Mouse (Mus musculus): ENCODE results near the gene Cct2.
A peak's percentile ranks its signal among the peaks of the same experiment; 100 is the strongest.

The Cct2 gene

GRCm38 (mm10) chr10:117063254-117064021 lies at the start of gene Cct2:
Gene Cct2 (minus strand): TSS chr10:117063814.
- peak; percentile 95 for DNase-seq (ENCODE audit: low read depth, low spot score)

- no peak for DNase-seq (ENCODE audit: low read depth, low spot score)
Observed at GRCm38 (mm10) chr10:117112545-117112944, 48.9 kb upstream of the Cct2 start.

GRCm38 (mm10) chr10:117111455-117111854 lies 47.8 kb upstream of the Cct2 start:
- DNase-seq (ENCODE audit: low read depth, low spot score): no peak

- DNase-seq (ENCODE audit: low read depth, low spot score): no peak
Observed at GRCm38 (mm10) chr10:117110271-117110670, 46.7 kb upstream of the Cct2 start.

GRCm38 (mm10) chr10:117106686-117107085 lies 43.1 kb upstream of the Cct2 start:
- DNase-seq (ENCODE audit: low read depth, low spot score): no peak

- no peak for DNase-seq (ENCODE audit: low read depth, low spot score)
Observed at GRCm38 (mm10) chr10:117106244-117106643, 42.6 kb upstream of the Cct2 start.

GRCm38 (mm10) chr10:117105015-117105414 lies 41.4 kb upstream of the Cct2 start:
- DNase-seq (ENCODE audit: low read depth, low spot score): no peak

- no peak for DNase-seq (ENCODE audit: low read depth, low spot score)
Observed at GRCm38 (mm10) chr10:117103854-117104598, 40.4 kb upstream of the Cct2 start.

GRCm38 (mm10) chr10:117100175-117100574 lies 36.6 kb upstream of the Cct2 start:
- DNase-seq (ENCODE audit: low read depth, low spot score): no peak

- no peak for DNase-seq (ENCODE audit: low read depth, low spot score)
Observed at GRCm38 (mm10) chr10:117097116-117097698, 33.6 kb upstream of the Cct2 start.

GRCm38 (mm10) chr10:117096096-117096495 lies 32.5 kb upstream of the Cct2 start:
- DNase-seq (ENCODE audit: low read depth, low spot score): no peak

GRCm38 (mm10) chr10:117094504-117095329 lies 31.1 kb upstream of the Cct2 start:
- DNase-seq (ENCODE audit: low read depth, low spot score): no peak

- DNase-seq (ENCODE audit: low read depth, low spot score): no peak
Observed at GRCm38 (mm10) chr10:117089628-117090027, 26.0 kb upstream of the Cct2 start.

- no peak for DNase-seq (ENCODE audit: low read depth, low spot score)
Observed at GRCm38 (mm10) chr10:117081914-117082359, 18.3 kb upstream of the Cct2 start.

GRCm38 (mm10) chr10:117081326-117081725 lies 17.7 kb upstream of the Cct2 start:
- DNase-seq (ENCODE audit: low read depth, low spot score): no peak

- peak; percentile 66 for DNase-seq (ENCODE audit: low read depth, low spot score)
Observed at GRCm38 (mm10) chr10:117078284-117078683, 14.7 kb upstream of the Cct2 start.

GRCm38 (mm10) chr10:117073176-117073575 lies 9.6 kb upstream of the Cct2 start:
- DNase-seq (ENCODE audit: low read depth, low spot score): no peak

GRCm38 (mm10) chr10:117072191-117072888 lies 8.7 kb upstream of the Cct2 start:
- DNase-seq (ENCODE audit: low read depth, low spot score): no peak

- peak; percentile 45 for DNase-seq (ENCODE audit: low read depth, low spot score)
Observed at GRCm38 (mm10) chr10:117069109-117069508, 5.5 kb upstream of the Cct2 start.

GRCm38 (mm10) chr10:117064076-117064475 lies 462 bp upstream of the Cct2 start:
- DNase-seq (ENCODE audit: low read depth, low spot score): no peak

- no peak for DNase-seq (ENCODE audit: low read depth, low spot score)
Observed at GRCm38 (mm10) chr10:117062894-117063253, 740 bp downstream of the Cct2 start.

All from ES-CJ7 (cell line).